Mouse (Mus musculus): ENCODE results near the gene Rab42. TPM values are rescaled to one million over a fixed set of nuclear protein-coding genes. Genes with fewer than 3 reads are reported as not detected.
A peak's percentile ranks its signal among the peaks of the same experiment; 100 is the strongest.

Rab42 gene
- polyA plus RNA-seq, 1 experiment from 2014 or later, result 0.54 TPM

DNA sequence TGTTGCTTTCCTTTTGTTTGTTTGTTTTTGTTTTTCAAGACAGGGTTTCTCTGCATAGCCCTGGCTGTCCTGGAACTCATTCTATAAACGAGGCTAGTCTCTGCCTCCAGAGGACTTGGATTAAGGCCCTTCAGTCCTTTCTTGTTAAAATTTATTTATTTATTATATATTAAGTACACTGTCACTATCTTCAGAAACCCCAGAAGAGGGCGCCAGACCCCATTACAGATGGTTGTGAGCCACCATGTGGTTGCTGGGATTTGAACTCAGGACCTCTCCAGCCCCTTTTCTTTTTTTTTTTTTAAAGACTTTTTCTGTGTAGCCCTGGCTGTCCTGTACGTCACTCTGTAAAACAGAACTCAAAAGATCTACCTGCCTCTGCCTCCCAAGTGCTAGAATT is 48.2 kb downstream of the Rab42 start:
- WGBS (ENCODE audit: insufficient replicate concordance), result 69% methylated on average over 3 of the region's 3 CpGs
- no peak overlapping the region for H3K4me2 ChIP-seq
- no peak overlapping the region for H3K4me3 ChIP-seq (replicated peaks)
- H3K36me3 ChIP-seq (replicated peaks), result peaks cover 26% of the 10 kb centered on the region
- no peaks in the 10 kb centered on the region for H3K27me3 ChIP-seq
- no peaks in the 10 kb centered on the region for H3K9me3 ChIP-seq (replicated peaks)
- no peak overlapping the region for H3K9ac ChIP-seq
- ATAC-seq (ENCODE audit: insufficient read depth), result no peak
- H3K27ac ChIP-seq (replicated peaks), result no peak overlapping the region
- peaks cover 51% of the 10 kb centered on the region for H3K4me1 ChIP-seq (replicated peaks)

DNA sequence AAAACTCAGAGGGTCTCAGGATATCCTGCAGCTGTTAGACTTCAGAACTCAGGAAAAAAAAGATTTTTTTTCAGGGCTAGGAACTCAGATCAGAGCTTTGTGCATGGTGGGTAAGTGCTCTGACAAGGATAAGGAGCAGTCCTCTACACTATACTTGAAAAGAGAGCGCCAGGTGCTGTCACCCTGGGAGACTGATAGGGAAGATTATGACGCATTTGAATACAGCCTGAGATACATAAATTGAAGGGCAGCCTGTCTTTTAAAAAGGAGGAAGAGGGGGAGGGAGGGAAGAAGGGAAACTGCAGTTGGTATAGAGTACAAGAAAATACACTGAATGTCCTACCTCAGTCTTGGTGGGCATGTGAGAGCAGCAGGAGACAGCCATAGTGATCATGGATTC is 49.6 kb downstream of the Rab42 start:
- ATAC-seq (ENCODE audit: insufficient read depth), result peak; percentile 15; the same call in 1 of the 2 replicates
- H3K4me2 ChIP-seq, result no peak overlapping the region
- H3K4me1 ChIP-seq (replicated peaks), result peaks cover 39% of the 10 kb centered on the region
- H3K9me3 ChIP-seq (replicated peaks), result no peaks in the 10 kb centered on the region
- H3K4me3 ChIP-seq (replicated peaks), result no peak overlapping the region
- 28% methylated on average over 2 of the region's 2 CpGs for WGBS (ENCODE audit: insufficient replicate concordance)
- peaks cover 38% of the 10 kb centered on the region for H3K36me3 ChIP-seq (replicated peaks)
- no peak overlapping the region for H3K9ac ChIP-seq
- no peak overlapping the region for H3K27ac ChIP-seq (replicated peaks)
- H3K27me3 ChIP-seq, result no peaks in the 10 kb centered on the region

DNA sequence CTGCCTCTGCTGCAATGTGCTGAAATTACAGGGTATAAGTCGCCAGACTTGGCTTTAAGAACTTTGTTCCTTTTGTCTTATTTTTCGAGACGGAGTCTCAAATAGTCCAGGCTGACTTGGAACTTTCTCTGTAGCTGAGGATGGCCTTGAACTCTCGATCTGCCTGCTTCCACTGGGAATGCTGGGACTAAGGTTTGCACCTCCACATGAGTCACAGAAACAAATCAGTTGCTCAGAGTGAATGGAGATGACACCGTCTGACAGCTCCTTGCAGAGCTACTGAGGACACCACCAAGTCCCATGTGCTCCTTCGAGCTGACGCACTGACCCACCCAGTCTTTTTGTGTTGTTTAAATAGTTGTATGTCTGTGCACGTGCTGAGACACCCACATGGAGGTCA is 50.1 kb downstream of the Rab42 start:
- no peak for ATAC-seq (ENCODE audit: insufficient read depth)
- WGBS (ENCODE audit: insufficient replicate concordance), result 79% methylated on average over 8 of the region's 8 CpGs
- Histone ChIP-seq H3K9ac (no peak overlapping the region), H3K4me2 (no peak overlapping the region), H3K4me3 (replicated peaks) (no peak overlapping the region), H3K9me3 (replicated peaks) (no peaks in the 10 kb centered on the region), H3K27me3 (no peaks in the 10 kb centered on the region), H3K4me1 (replicated peaks) (peaks cover 34% of the 10 kb centered on the region), H3K27ac (replicated peaks) (no peak overlapping the region), H3K36me3 (replicated peaks) (peaks cover 40% of the 10 kb centered on the region)

Other genes starting within 250 kb of the Rab42 start
- gene Gm10300, start 228.7 kb downstream of the Rab42 start, polyA plus RNA-seq (2015; fragmentation: Nextera tagmentation; extraction: Ambion mirVana), result 0.43 and 0.46 TPM in 2 replicates
- gene Epb41, start 228.1 kb downstream of the Rab42 start, polyA plus RNA-seq (2015; fragmentation: Nextera tagmentation; extraction: Ambion mirVana), result 181 and 204 TPM in 2 replicates
- 0.08 TPM in 1 of 2 replicates, not detected in the other for gene Oprd1, start 158.9 kb downstream of the Rab42 start, polyA plus RNA-seq (2015; fragmentation: Nextera tagmentation; extraction: Ambion mirVana)
- 26.2 and 28.6 TPM in 2 replicates for gene Ythdf2, start 91.1 kb downstream of the Rab42 start, polyA plus RNA-seq (2015; fragmentation: Nextera tagmentation; extraction: Ambion mirVana)
- gene Gmeb1, start 41.8 kb downstream of the Rab42 start, polyA plus RNA-seq (2015; fragmentation: Nextera tagmentation; extraction: Ambion mirVana), result 13.2 and 14.2 TPM in 2 replicates
- gene Taf12, start 29.0 kb downstream of the Rab42 start, polyA plus RNA-seq (2015; fragmentation: Nextera tagmentation; extraction: Ambion mirVana), result 31.7 and 38.3 TPM in 2 replicates
- 28.7 and 34.2 TPM in 2 replicates for gene Trnau1ap, start 26.2 kb upstream of the Rab42 start, polyA plus RNA-seq (2015; fragmentation: Nextera tagmentation; extraction: Ambion mirVana)
- gene Rcc1, start 50.2 kb upstream of the Rab42 start, polyA plus RNA-seq (2015; fragmentation: Nextera tagmentation; extraction: Ambion mirVana), result 48.0 and 54.5 TPM in 2 replicates
- gene Phactr4, start 119.1 kb upstream of the Rab42 start, polyA plus RNA-seq (2015; fragmentation: Nextera tagmentation; extraction: Ambion mirVana), result 8.0 and 8.6 TPM in 2 replicates
- 10.7 and 11.2 TPM in 2 replicates for gene Med18, start 160.5 kb upstream of the Rab42 start, polyA plus RNA-seq (2015; fragmentation: Nextera tagmentation; extraction: Ambion mirVana)
- 7.4 and 7.8 TPM in 2 replicates for gene Sesn2, start 207.1 kb upstream of the Rab42 start, polyA plus RNA-seq (2015; fragmentation: Nextera tagmentation; extraction: Ambion mirVana)
- 991 and 1,178 TPM in 2 replicates for gene Atpif1, start 230.3 kb upstream of the Rab42 start, polyA plus RNA-seq (2015; fragmentation: Nextera tagmentation; extraction: Ambion mirVana)
- gene Dnajc8, start 232.2 kb upstream of the Rab42 start, polyA plus RNA-seq (2015; fragmentation: Nextera tagmentation; extraction: Ambion mirVana), result 68.8 and 84.7 TPM in 2 replicates

Measured in liver, embryonic 15.5 days (tissue).